Mouse (Mus musculus) small intestine, adult 2 months (tissue): Measurements from ENCODE around the gene Arrb1. TPM values are rescaled to one million over a fixed set of nuclear protein-coding genes. Genes with fewer than 3 reads are reported as not detected.

Experiments used
- H3K27ac ChIP-seq: fragments of 200-500 bp; 2 replicates; pipeline ENCODE4 v1.5.1; 2012; ENCODE audit warnings: low read depth, low read length, control low read depth, inconsistent platforms; ENCODE audit not compliant: insufficient read depth
- H3K27me3 ChIP-seq: fragments of 200-500 bp; 2 replicates; pipeline ENCODE4 v1.6.1; 2012; ENCODE audit warnings: mild to moderate bottlenecking, moderate library complexity, low read length, inconsistent platforms; ENCODE audit not compliant: control insufficient read depth, insufficient read depth
- H3K36me3 ChIP-seq: fragments of 200-500 bp; 2 replicates; pipeline ENCODE4 v1.6.1; 2012; ENCODE audit warnings: mild to moderate bottlenecking, low read length, control low read depth, inconsistent platforms; ENCODE audit not compliant: control insufficient read depth, insufficient read depth
- H3K4me1 ChIP-seq: fragments of 200-500 bp; 2 replicates; pipeline ENCODE4 v1.6.1; 2012; ENCODE audit warnings: low read length, inconsistent platforms, mixed read lengths; ENCODE audit not compliant: control insufficient read depth, insufficient read depth, insufficient read length
- H3K4me3 ChIP-seq: fragments of 200-500 bp; 2 replicates; pipeline ENCODE4 v1.5.1; 2012; ENCODE audit warnings: low read depth, mild to moderate bottlenecking, control low read depth, inconsistent platforms, low read length, moderate library complexity
- CTCF ChIP-seq: fragments of 200-500 bp; IDR thresholded peaks from 2 replicates; pipeline ENCODE4 v1.5.1; 2012; ENCODE audit warnings: low read depth, mild to moderate bottlenecking, control low read depth, inconsistent platforms, low read length, moderate library complexity, mixed read lengths; ENCODE audit not compliant: insufficient replicate concordance, insufficient read length; ENCODE audit errors: extremely low read depth
- POLR2A ChIP-seq: fragments of 200-500 bp; IDR thresholded peaks from 2 replicates; pipeline ENCODE4 v1.6.1; 2012; ENCODE audit warnings: low read depth, mild to moderate bottlenecking, control low read depth, inconsistent platforms, low read length, moderate library complexity
- WGBS: fragments of 180-500 bp; shearing (Covaris S2); methylation state at CpG from one replicate; pipeline ENCODE4 v1.1.7; 2018; 5-methylcytosine and 5-hydroxymethylcytosine counted together
- polyA plus RNA-seq: library from polyadenylated mRNA; depleted of rRNA; stranded (reverse); fragments of >200 nt; gene quantifications from 2 replicates; pipeline ENCODE4 v1.2.3, GENCODE M21; 2012; rRNA removed

Arrb1 gene
- polyA plus RNA-seq, 1 experiment: 66.7 TPM

GRCm38 (mm10) chr7:99632286-99632685 is 97.0 kb downstream of the Arrb1 start:
- WGBS: 9% methylated on average over 6 of the region's 6 CpGs
- Histone ChIP-seq H3K27me3 (peaks cover 5% of the 10 kb centered on the region), H3K27ac (no peak overlapping the region), H3K4me1 (no peaks in the 10 kb centered on the region), H3K4me3 (no peak overlapping the region), H3K36me3 (no peaks in the 10 kb centered on the region)
- no peak for TF ChIP-seq POLR2A
- TF ChIP-seq CTCF: no peak

DNA sequence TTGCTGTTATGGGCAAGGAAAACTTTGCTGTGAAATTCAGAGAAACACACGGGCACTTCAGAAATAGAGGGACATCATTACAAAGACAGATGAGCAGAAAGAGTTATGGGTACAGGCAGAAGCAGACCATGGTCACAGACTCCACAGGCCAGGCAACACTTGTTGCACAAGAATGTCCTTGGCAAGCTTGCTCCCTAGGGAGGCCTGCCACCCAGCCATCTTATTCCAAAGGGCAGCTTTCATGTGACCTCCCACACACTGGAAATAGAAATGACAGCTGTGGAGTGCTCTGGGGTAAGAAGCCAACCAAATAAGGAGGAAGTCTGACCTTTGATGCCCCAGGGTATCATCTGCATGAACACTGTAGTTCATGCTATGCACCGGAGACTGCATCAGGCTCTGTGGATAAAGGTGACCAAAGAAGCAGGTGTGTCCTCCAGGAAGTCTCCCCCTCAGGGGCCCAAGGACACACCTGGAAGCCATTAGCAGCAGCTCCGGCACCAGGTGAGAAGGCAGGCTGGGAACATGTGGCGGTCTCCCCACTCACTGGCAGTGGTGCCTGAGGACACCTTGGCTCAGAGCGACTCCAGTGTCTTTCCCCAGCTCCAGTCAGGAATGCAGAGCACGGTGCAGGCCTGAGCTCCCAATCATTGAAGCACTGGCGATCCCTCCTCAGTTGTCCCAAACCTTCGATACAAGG is 98.8 kb downstream of the Arrb1 start:
- Histone ChIP-seq H3K36me3 (no peaks in the 10 kb centered on the region), H3K27me3 (no peaks in the 10 kb centered on the region), H3K27ac (no peak overlapping the region), H3K4me3 (no peak overlapping the region), H3K4me1 (no peaks in the 10 kb centered on the region)
- TF ChIP-seq POLR2A (no peak), CTCF (no peak)
- 54% methylated on average over 8 of the region's 8 CpGs for WGBS

- Histone ChIP-seq H3K4me1 (no peaks in the 10 kb centered on the region), H3K27ac (no peak overlapping the region), H3K36me3 (no peaks in the 10 kb centered on the region), H3K27me3 (peaks cover 19% of the 10 kb centered on the region), H3K4me3 (no peak overlapping the region)
- TF ChIP-seq POLR2A: no peak
- TF ChIP-seq CTCF: no peak
- WGBS: 53% methylated on average over 4 of the region's 4 CpGs
Observed at GRCm38 (mm10) chr7:99641245-99641644, 106.0 kb downstream of the Arrb1 start.

GRCm38 (mm10) chr7:99642078-99642477 is 106.8 kb downstream of the Arrb1 start:
- H3K4me1 ChIP-seq: no peaks in the 10 kb centered on the region
- WGBS: 21% methylated on average over 3 of the region's 3 CpGs
- H3K27me3 ChIP-seq: peaks cover 19% of the 10 kb centered on the region
- H3K27ac ChIP-seq: no peak overlapping the region
- no peak overlapping the region for H3K4me3 ChIP-seq
- H3K36me3 ChIP-seq: no peaks in the 10 kb centered on the region
- TF ChIP-seq POLR2A (no peak), CTCF (no peak)

DNA sequence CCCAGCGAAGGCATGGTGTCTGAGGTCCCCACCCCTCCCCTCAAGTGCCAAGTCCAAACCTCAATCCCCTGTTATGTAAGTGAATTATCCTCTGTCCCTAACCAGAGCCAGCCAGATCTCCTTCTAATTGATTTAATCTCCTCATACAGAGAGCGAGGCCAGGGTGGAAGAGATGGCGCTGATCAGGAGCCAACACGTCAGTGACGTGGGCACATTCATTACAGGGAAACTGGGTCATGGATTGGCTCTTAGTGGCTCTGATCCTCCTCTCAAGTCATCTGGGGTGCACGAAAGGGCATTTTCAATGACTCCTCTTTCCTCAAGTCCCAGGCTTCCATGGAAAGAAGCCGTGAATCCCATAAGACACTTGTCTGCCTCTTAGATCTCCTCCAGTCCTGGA is 109.4 kb downstream of the Arrb1 start:
- no peak for TF ChIP-seq CTCF
- TF ChIP-seq POLR2A: no peak

DNA sequence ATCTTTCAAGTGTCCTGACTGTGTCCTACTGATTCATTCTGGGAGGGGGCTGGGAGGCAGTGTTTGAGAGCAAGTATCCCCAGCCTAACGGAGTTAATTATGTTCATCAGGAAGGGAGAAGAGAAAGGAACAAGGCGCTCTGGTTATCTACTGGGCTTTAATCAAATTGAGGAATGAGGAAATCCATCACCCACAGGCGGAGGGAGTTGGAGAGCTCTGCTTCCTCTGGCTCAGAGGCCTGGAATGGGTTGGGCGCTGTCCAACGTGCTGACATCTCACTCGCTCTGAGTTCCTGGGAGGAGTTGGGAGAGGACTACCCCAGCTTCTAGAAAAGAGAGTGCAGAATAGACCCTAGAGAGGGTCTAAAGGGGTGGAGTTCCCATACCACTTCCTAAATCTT is 113.4 kb downstream of the Arrb1 start:
- H3K27me3 ChIP-seq: no peaks in the 10 kb centered on the region; the same call in 1 of the 2 replicates
- no peak overlapping the region for H3K4me3 ChIP-seq
- no peaks in the 10 kb centered on the region for H3K36me3 ChIP-seq
- TF ChIP-seq POLR2A (no peak), CTCF (no peak)
- H3K4me1 ChIP-seq: no peaks in the 10 kb centered on the region
- H3K27ac ChIP-seq: no peak overlapping the region
- 4% methylated on average over 6 of the region's 6 CpGs for WGBS

More for the DNA sequence above, 109.4 kb downstream of the Arrb1 start:
- Histone ChIP-seq H3K4me3 (no peak overlapping the region), H3K4me1 (no peaks in the 10 kb centered on the region), H3K27me3 (peaks cover 19% of the 10 kb centered on the region), H3K36me3 (no peaks in the 10 kb centered on the region), H3K27ac (no peak overlapping the region)
- WGBS: 78% methylated on average over 7 of the region's 7 CpGs

DNA sequence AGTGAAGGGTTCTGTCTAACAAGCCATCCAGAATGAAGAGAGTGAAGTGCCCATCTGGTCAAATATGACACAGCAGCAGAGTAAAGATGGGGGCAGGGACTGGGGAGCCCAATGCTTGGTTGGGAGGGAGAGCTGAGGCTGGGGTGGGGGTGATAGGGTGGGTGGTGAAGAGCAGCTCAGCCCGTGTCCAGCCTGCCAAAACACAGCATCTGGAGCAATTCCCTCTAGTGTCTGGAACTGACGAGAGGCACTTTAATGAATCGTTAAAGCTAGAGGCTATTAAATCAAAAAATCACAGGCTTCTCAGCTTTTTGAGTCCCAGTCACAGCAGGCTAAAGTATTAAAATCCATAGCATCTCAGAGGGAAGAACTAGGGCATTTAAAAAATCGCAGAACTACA is 114.3 kb downstream of the Arrb1 start:
- no peaks in the 10 kb centered on the region for H3K36me3 ChIP-seq
- TF ChIP-seq POLR2A (no peak), CTCF (no peak)
- H3K27ac ChIP-seq: no peak overlapping the region
- H3K4me3 ChIP-seq: no peak overlapping the region
- H3K27me3 ChIP-seq: no peaks in the 10 kb centered on the region; the same call in 1 of the 2 replicates
- H3K4me1 ChIP-seq: no peaks in the 10 kb centered on the region
- WGBS: 60% methylated on average over 4 of the region's 4 CpGs

- Histone ChIP-seq H3K27me3 (no peaks in the 10 kb centered on the region; the same call in 1 of the 2 replicates), H3K4me1 (no peaks in the 10 kb centered on the region), H3K4me3 (no peak overlapping the region), H3K36me3 (no peaks in the 10 kb centered on the region), H3K27ac (no peak overlapping the region)
- TF ChIP-seq CTCF: no peak
- no peak for TF ChIP-seq POLR2A
- WGBS: 65% methylated on average over 11 of the region's 11 CpGs
Observed at GRCm38 (mm10) chr7:99654244-99654643, 119.0 kb downstream of the Arrb1 start.

Other genes starting within 250 kb of the Arrb1 start
- 87.6 and 89.7 TPM in 2 replicates for gene Serpinh1, start 182.2 kb upstream of the Arrb1 start, polyA plus RNA-seq
- gene Gdpd5, start 154.1 kb upstream of the Arrb1 start, polyA plus RNA-seq: 16.0 and 16.6 TPM in 2 replicates
- gene Klhl35, start 69.5 kb upstream of the Arrb1 start, polyA plus RNA-seq: 0.13 and 0.27 TPM in 2 replicates
- gene Rps3, start 51.7 kb upstream of the Arrb1 start, polyA plus RNA-seq: 139 and 203 TPM in 2 replicates
- 2.7 and 2.8 TPM in 2 replicates for gene Tpbgl, start 91.6 kb downstream of the Arrb1 start, polyA plus RNA-seq
- 19.3 and 28.3 TPM in 2 replicates for gene Slco2b1, start 175.9 kb downstream of the Arrb1 start, polyA plus RNA-seq
- gene Olfr520, start 194.8 kb downstream of the Arrb1 start, polyA plus RNA-seq: not detected in 2 replicates
- gene Olfr521, start 228.0 kb downstream of the Arrb1 start, polyA plus RNA-seq: not detected in 2 replicates